Mouse (Mus musculus) megakaryocyte, embryonic 14.5 days (primary cell): Measurements from ENCODE around the gene Adk.

Source experiments
- FLI1 ChIP-seq: IDR thresholded peaks from 2 replicates; pipeline ENCODE4 v1.6.1; 2012; ENCODE audit warnings: low read length, inconsistent platforms, mixed read lengths
- GATA1 ChIP-seq: IDR thresholded peaks from 3 replicates; pipeline ENCODE4 v1.6.1; 2012; ENCODE audit warnings: mixed read lengths, low read length, inconsistent platforms, borderline replicate concordance

DNA sequence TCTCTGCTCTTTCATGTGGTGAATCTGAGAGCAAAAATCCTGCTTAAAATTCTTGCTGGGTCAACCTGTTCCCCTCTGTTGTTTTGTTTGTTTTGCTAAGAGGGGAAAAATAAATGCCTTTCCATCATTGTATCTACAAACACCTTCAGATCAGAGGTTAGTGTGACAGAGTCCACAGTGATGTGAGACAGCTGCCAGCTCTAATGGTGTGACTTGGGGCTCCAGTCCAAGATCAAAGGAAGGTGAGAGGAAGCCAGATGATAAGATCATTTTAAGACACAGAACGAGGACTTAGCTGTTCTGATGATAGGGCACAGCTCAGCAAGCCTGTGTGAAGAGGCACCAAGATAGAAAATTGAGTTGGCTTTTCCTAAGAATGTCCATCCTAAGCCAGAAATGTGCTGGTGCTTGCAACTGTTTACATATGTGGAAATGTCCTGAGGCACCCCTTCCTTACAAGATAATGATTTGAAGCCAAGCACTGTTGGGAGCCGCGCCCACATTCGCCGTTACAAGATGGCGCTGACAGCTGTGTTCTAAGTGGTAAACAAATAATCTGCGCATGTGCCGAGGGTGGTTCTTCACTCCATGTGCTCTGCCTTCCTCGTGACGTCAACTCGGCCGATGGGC lies 307.6 kb downstream of the Adk start:
- TF ChIP-seq GATA1: no peak
- no peak for TF ChIP-seq FLI1
